ENCODE assay signal across 9 mouse cellular contexts in the genomic region with DNA sequence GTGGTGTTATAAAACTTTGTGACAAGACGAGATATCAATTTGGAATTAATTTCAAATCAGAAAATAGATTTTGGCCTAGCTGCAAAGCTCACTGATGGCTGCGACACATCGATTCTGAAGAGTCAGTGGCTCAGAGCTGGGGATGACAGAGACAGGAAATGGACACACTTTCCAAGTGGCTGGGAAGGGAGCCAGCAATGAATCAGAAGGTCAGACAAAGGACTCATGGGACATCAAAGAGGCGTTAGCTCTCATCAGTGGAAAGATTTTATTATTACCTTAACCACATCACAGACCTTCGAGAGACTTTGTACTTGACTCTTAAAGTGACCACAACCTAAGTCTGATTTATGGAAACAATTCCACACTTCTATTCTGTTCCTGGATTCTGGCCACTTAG.
DNase-seq lines count a peak whose midpoint lies in the region; ATAC-seq and TF ChIP-seq lines count a peak whose summit lies in the region.
"Had no signal": no experiment of that assay in that cellular context is flagged by ENCODE, and none has a peak within 500 bp of the region (broad histone marks: within the 10 kb centered on the region; RNA-seq: fewer than 3 reads in every experiment).

No protein-coding gene starts in this region.

- no peak for TF ChIP-seq EP300 in stomach, postnatal 0 days (optimal IDR thresholded peaks at IDR 0.05)

- TF ChIP-seq CTCF in stomach, postnatal 0 days (IDR thresholded peaks at IDR 0.05; ENCODE audit: low read depth): no peak

- H3K36me3 ChIP-seq in embryonic facial prominence, embryonic 14.5 days (ENCODE audit: control insufficient read depth, insufficient read depth, low read length): no peaks in the 10 kb centered on the region
- no peaks in the 10 kb centered on the region for H3K36me3 ChIP-seq in embryonic facial prominence, embryonic 10.5 days (replicated peaks)
- no peaks in the 10 kb centered on the region for H3K36me3 ChIP-seq in stomach, postnatal 0 days (ENCODE audit: control insufficient read depth, insufficient read depth, low read length)

- DNase-seq in embryonic facial prominence, embryonic 14.5 days (ENCODE audit: low spot score): peak; percentile 45
- no peak for DNase-seq in embryonic facial prominence, embryonic 10.5 days (ENCODE audit: low spot score)
- DNase-seq in 3134 (ENCODE audit: extremely low read depth, insufficient read length, low spot score): peak; percentile 31
- peak; percentile 44 for DNase-seq in cerebellum, adult 9-10 months
- peak; percentile 69 to 77 for DNase-seq in heart, postnatal 10 days
- DNase-seq in stomach, postnatal 0 days (ENCODE audit: low spot score): no peak
- DNase-seq in right cerebral cortex, adult 18-20 months: no peak
- DNase-seq in thymus, postnatal 10 days (ENCODE audit: low spot score in 2 of 2): no peak

- no peaks in the 10 kb centered on the region for H3K4me1 ChIP-seq in embryonic facial prominence, embryonic 14.5 days (ENCODE audit: control insufficient read depth, insufficient read depth, low read length)
- H3K4me1 ChIP-seq in embryonic facial prominence, embryonic 10.5 days: peaks cover 5% of the 10 kb centered on the region; the same call in 1 of the 2 replicates
- no peaks in the 10 kb centered on the region for H3K4me1 ChIP-seq in stomach, postnatal 0 days (replicated peaks; ENCODE audit: control insufficient read depth, insufficient read depth)

- H3K4me3 ChIP-seq in embryonic facial prominence, embryonic 14.5 days (ENCODE audit: low read depth, low read length): no peak overlapping the region
- H3K4me3 ChIP-seq in embryonic facial prominence, embryonic 10.5 days: no peak overlapping the region
- no peak overlapping the region for H3K4me3 ChIP-seq in stomach, postnatal 0 days (ENCODE audit: low read depth, low read length)

- no peaks in the 10 kb centered on the region for H3K27me3 ChIP-seq in embryonic facial prominence, embryonic 14.5 days (replicated peaks; ENCODE audit: control insufficient read depth, insufficient read depth, low read length)
- no peaks in the 10 kb centered on the region for H3K27me3 ChIP-seq in embryonic facial prominence, embryonic 10.5 days (replicated peaks; ENCODE audit: low read depth, poor library complexity, severe bottlenecking)
- no peaks in the 10 kb centered on the region for H3K27me3 ChIP-seq in stomach, postnatal 0 days (ENCODE audit: control insufficient read depth, insufficient read depth, low read length)

- WGBS in embryonic facial prominence, embryonic 14.5 days: 49% methylated on average over 5 of the region's 5 CpGs
- WGBS in embryonic facial prominence, embryonic 10.5 days: 81% methylated on average over 5 of the region's 5 CpGs
- 40% methylated on average over 5 of the region's 5 CpGs for WGBS in stomach, postnatal 0 days

- intact Hi-C loops in heart, postnatal 10 days (cut with DNase I): no loop called here

- ATAC-seq in embryonic facial prominence, embryonic 14.5 days (ENCODE audit: low read depth): no peak
- ATAC-seq in stomach, postnatal 0 days (ENCODE audit: low FRiP score, low TSS enrichment): no peak

- H3K9ac ChIP-seq in embryonic facial prominence, embryonic 14.5 days (ENCODE audit: low read depth, low read length): no peak overlapping the region
- no peak overlapping the region for H3K9ac ChIP-seq in stomach, postnatal 0 days (ENCODE audit: low read length)

- H3K4me2 ChIP-seq in embryonic facial prominence, embryonic 14.5 days (ENCODE audit: low read depth, low read length): no peak overlapping the region
- no peak overlapping the region for H3K4me2 ChIP-seq in stomach, postnatal 0 days (replicated peaks; ENCODE audit: low read depth)
- H3K4me2 ChIP-seq: liver, embryonic 11.5 days had no signal

- H3K9me3 ChIP-seq in embryonic facial prominence, embryonic 14.5 days (ENCODE audit: control insufficient read depth, low read length): no peaks in the 10 kb centered on the region
- H3K9me3 ChIP-seq in embryonic facial prominence, embryonic 10.5 days: no peaks in the 10 kb centered on the region
- H3K9me3 ChIP-seq in stomach, postnatal 0 days (ENCODE audit: control insufficient read depth, low read length): no peaks in the 10 kb centered on the region

- H3K27ac ChIP-seq in embryonic facial prominence, embryonic 14.5 days (replicated peaks; ENCODE audit: low read depth, low read length): no peak overlapping the region
- H3K27ac ChIP-seq in embryonic facial prominence, embryonic 10.5 days (replicated peaks): no peak overlapping the region
- H3K27ac ChIP-seq in stomach, postnatal 0 days (replicated peaks): no peak overlapping the region

Comparison
In these comparisons a context has a peak if more than half of its experiments do, and no peak if none do; other contexts are left out.
1. DNase-seq: peak in embryonic facial prominence, embryonic 14.5 days (single experiment), 3134 (single experiment), cerebellum, adult 9-10 months (single experiment) and heart, postnatal 10 days (2 of 2); none in embryonic facial prominence, embryonic 10.5 days (single experiment), stomach, postnatal 0 days (single experiment), right cerebral cortex, adult 18-20 months (single experiment) and thymus, postnatal 10 days (0 of 2).